In the genomic region with DNA sequence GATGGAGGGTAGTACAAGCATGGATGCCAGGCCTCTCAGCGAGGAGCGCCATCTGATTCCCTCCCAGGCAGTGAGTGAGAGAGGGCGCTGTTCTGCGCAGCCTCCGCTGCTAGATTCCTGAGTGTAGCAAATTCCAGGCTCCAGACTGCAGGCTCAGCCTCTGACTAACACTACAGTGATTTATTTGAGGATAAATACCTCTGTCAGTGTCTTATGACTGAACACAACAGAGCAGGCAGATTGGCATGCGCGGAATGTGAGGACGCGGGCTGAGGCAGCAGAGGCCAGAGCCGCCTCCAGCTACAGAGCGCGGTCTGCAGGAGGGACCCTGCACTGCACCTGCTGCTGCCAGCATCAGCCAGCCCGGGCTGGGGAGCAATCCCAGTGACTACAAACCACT, we compare ENCODE assay signal across 8 mouse cellular contexts.
DNase-seq lines count a peak whose midpoint lies in the region; ATAC-seq and TF ChIP-seq lines count a peak whose summit lies in the region.

No protein-coding gene starts in this region.

- ATAC-seq in hindbrain, embryonic 11.5 days (ENCODE audit: low FRiP score), result peak; percentile 76
- ATAC-seq in lung, embryonic 16.5 days (ENCODE audit: low read depth), result peak; percentile 82

- H3K4me3 ChIP-seq in E14TG2a.4 (replicated peaks; ENCODE audit: low read length), result no peak overlapping the region
- no peak overlapping the region for H3K4me3 ChIP-seq in hindbrain, embryonic 11.5 days (ENCODE audit: low read depth, low read length)
- no peak overlapping the region for H3K4me3 ChIP-seq in lung, embryonic 16.5 days (ENCODE audit: low read length)

- H3K27ac ChIP-seq in hindbrain, embryonic 11.5 days (ENCODE audit: low read depth, low read length), result peak overlapping the region; percentile 54
- peak overlapping the region; percentile 63 for H3K27ac ChIP-seq in lung, embryonic 16.5 days (ENCODE audit: low read length)

- 0 out of 2 replicates have a peak overlapping the region, but pooled peaks have one; percentile 16 for H3K9ac ChIP-seq in hindbrain, embryonic 11.5 days (ENCODE audit: low read depth, low read length)
- H3K9ac ChIP-seq in lung, embryonic 16.5 days (ENCODE audit: low read length), result no peak overlapping the region; the same call in 1 of the 2 replicates

- TF ChIP-seq CTCF in E14TG2a.4 (conservative IDR thresholded peaks at IDR 0.05; ENCODE audit: low read length), result peak; percentile 28

- 10% methylated on average over 13 of the region's 13 CpGs for WGBS in hindbrain, embryonic 11.5 days
- 17% methylated on average over 13 of the region's 13 CpGs for WGBS in lung, embryonic 16.5 days

- H3K9me3 ChIP-seq in E14TG2a.4 (ENCODE audit: low read length), result no peaks in the 10 kb centered on the region
- no peaks in the 10 kb centered on the region for H3K9me3 ChIP-seq in hindbrain, embryonic 11.5 days (ENCODE audit: control insufficient read depth, low read length)
- no peaks in the 10 kb centered on the region for H3K9me3 ChIP-seq in lung, embryonic 16.5 days (ENCODE audit: control insufficient read depth, low read length)

- H3K36me3 ChIP-seq in E14TG2a.4 (ENCODE audit: insufficient read depth, low read length), result no peaks in the 10 kb centered on the region
- H3K36me3 ChIP-seq in hindbrain, embryonic 11.5 days (ENCODE audit: control insufficient read depth, insufficient read depth, low read length), result no peaks in the 10 kb centered on the region
- H3K36me3 ChIP-seq in lung, embryonic 16.5 days (ENCODE audit: control insufficient read depth, insufficient read depth, low read length), result peaks cover 5% of the 10 kb centered on the region; the same call in 1 of the 2 replicates

- H3K4me2 ChIP-seq in hindbrain, embryonic 11.5 days (replicated peaks; ENCODE audit: low read depth, low read length), result no peak overlapping the region; the same call in 1 of the 2 replicates
- no peak overlapping the region for H3K4me2 ChIP-seq in lung, embryonic 16.5 days (ENCODE audit: low read depth, low read length)

- peak; percentile 46 for DNase-seq in cerebellum, adult 9-10 months
- DNase-seq in frontal cortex, adult 2 months (ENCODE audit: extremely low spot score in 1 of 2, low spot score in 1 of 2), result peak; percentile 75 to 81
- peak; percentile 75 for DNase-seq in hindbrain, embryonic 11.5 days (ENCODE audit: low spot score)
- DNase-seq in layer of hippocampus, adult 9-10 months (ENCODE audit: low spot score), result peak; percentile 60
- DNase-seq in right cerebral cortex, adult 2 months (ENCODE audit: low spot score in 2 of 2), result peak; percentile 77 to 79
- DNase-seq in natural killer cell, adult 2 months (ENCODE audit: low spot score in 2 of 2), result no peak

- H3K4me1 ChIP-seq in E14TG2a.4 (replicated peaks; ENCODE audit: low read depth, low read length), result peaks cover 38% of the 10 kb centered on the region
- H3K4me1 ChIP-seq in hindbrain, embryonic 11.5 days (replicated peaks; ENCODE audit: control insufficient read depth, insufficient read depth, low read length), result peaks cover 36% of the 10 kb centered on the region
- peaks cover 82% of the 10 kb centered on the region for H3K4me1 ChIP-seq in lung, embryonic 16.5 days (replicated peaks; ENCODE audit: control insufficient read depth, insufficient read depth, low read length)

- peaks cover 3% of the 10 kb centered on the region; the same call in 1 of the 2 replicates for H3K27me3 ChIP-seq in E14TG2a.4 (ENCODE audit: insufficient read depth, low read length)
- no peaks in the 10 kb centered on the region for H3K27me3 ChIP-seq in hindbrain, embryonic 11.5 days (ENCODE audit: control insufficient read depth, insufficient read depth, low read length)
- no peaks in the 10 kb centered on the region for H3K27me3 ChIP-seq in lung, embryonic 16.5 days (ENCODE audit: control insufficient read depth, insufficient read depth, low read depth, low read length)

Comparison
In these comparisons a context has a peak if more than half of its experiments do, and no peak if none do; other contexts are left out.
1. DNase-seq: peak in cerebellum, adult 9-10 months (single experiment), frontal cortex, adult 2 months (2 of 2), hindbrain, embryonic 11.5 days (single experiment), layer of hippocampus, adult 9-10 months (single experiment) and right cerebral cortex, adult 2 months (2 of 2); none in natural killer cell, adult 2 months (0 of 2).